Mouse (Mus musculus) liver, adult 10 weeks (tissue): ENCODE measurements around the gene Zfp455. TPM values are rescaled to one million over a fixed set of nuclear protein-coding genes. Genes with fewer than 3 reads are reported as not detected.

Experiments
- polyA plus RNA-seq: library from polyadenylated mRNA; stranded (reverse); fragments of 350-450 nt; fragmentation: Illumina TruSeq; extraction: RNeasy Lipid Tissue Mini Kit (QIAGEN cat#74804); gene quantifications from one replicate; pipeline ENCODE4 v1.2.3, GENCODE M21; 2014; ENCODE audit warnings: low read depth, low replicate concordance

Gene Zfp455
- polyA plus RNA-seq = 4.1 TPM

DNA sequence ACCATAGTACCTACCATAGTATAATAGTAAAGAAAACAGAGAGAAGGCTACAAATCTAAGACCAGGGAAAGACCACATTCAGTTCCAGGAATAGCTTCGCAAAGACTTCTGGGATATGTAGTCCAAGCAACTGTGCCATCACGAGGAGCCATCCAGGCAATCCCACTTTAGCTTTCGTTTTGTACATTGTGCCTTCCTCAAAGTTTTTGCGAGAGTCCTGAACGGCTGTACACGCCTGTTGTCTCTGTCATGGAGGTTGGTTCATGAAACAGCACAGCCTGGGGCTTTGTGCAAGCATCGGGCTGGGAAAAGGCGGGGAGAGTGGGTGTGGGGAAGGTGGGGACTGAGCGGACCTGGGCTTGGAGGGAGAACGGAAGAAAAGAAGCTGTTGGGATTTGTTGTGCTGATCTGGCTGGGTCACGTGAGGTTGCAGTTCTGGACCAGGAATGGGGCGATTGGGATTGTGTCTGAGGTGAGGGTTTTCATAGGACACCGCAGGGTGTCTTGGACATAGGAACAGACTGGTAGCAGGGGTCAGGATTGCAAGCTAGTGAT, at the start of gene Zfp455:
Gene Zfp455 (plus strand): TSS at position 167 of the 555 bp plus-strand sequence.

DNA sequence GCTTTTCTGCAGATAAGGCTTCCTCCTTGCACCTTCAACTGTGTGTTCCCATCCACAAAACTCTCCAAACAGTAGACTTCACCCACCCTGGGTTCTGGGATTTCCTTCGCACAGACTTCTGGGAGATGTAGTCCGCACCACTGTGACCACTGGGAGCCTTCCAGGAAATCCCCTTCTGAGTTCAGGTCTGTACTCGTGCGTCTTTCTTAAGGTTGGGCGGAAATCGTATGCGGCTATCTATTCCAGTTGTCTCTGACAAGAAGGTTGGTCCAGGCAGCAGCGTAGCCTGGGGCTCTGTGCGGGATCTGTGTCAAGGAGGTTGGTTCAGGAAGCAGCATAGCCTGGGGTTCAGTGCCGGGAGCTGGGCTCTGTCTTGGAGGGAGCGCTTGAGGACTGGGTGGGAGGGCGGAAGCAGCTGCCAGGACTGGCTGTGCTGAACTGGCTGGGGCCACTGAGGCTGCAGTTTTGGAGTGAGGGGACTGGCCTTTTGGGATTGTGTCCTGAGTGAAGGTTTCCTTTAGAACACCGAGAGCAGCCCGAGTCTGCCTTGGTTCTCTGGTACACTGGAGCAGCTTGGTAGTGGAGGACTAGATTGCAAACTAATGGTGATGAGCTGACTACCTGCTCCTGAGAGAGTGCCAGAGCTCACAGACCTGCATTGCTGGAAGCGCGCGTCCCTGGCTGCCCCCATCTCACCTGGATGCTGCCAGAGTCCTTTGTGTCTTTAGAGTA, 21.1 kb upstream of the Zfp455 start, which contains the start of gene Rsl1:
Gene Rsl1 (plus strand): TSS at position 192 of the 732 bp plus-strand sequence.

Other genes starting within 250 kb of the Zfp455 start
- gene Zfp712, start 133.3 kb upstream of the Zfp455 start, polyA plus RNA-seq = 2.0 TPM
- 10.3 TPM for gene Zfp708, start 96.5 kb upstream of the Zfp455 start, polyA plus RNA-seq
- 10.6 TPM for gene Gm28557, start 85.9 kb upstream of the Zfp455 start, polyA plus RNA-seq
- gene Rslcan18, start 78.2 kb upstream of the Zfp455 start, polyA plus RNA-seq = 3.7 TPM
- 8.6 TPM for gene Zfp759, start 72.8 kb upstream of the Zfp455 start, polyA plus RNA-seq
- 7.2 TPM for gene Rsl1, start 21.3 kb upstream of the Zfp455 start, polyA plus RNA-seq
- 2.8 TPM for gene Zfp458, start 84.0 kb downstream of the Zfp455 start, polyA plus RNA-seq
- gene Zfp457, start 112.0 kb downstream of the Zfp455 start, polyA plus RNA-seq = 0.69 TPM
- 12.4 TPM for gene Zfp595, start 138.1 kb downstream of the Zfp455 start, polyA plus RNA-seq
- not detected for gene Gm28044, start 166.0 kb downstream of the Zfp455 start, polyA plus RNA-seq
- 8.5 TPM for gene Zfp953, start 166.1 kb downstream of the Zfp455 start, polyA plus RNA-seq
- not detected for gene Gm28041, start 181.2 kb downstream of the Zfp455 start, polyA plus RNA-seq
- 2.1 TPM for gene Zfp456, start 181.3 kb downstream of the Zfp455 start, polyA plus RNA-seq
- 6.3 TPM for gene Zfp429, start 205.3 kb downstream of the Zfp455 start, polyA plus RNA-seq
- 0.21 TPM for gene Zfp459, start 226.9 kb downstream of the Zfp455 start, polyA plus RNA-seq